Mouse (Mus musculus) embryonic fibroblast, embryonic 13.5 days (primary cell): ENCODE data around the gene Kcnma1.

ENCODE experiments used
- CTCF ChIP-seq: IDR thresholded peaks from 2 replicates; pipeline ENCODE4 v1.5.1; 2011; ENCODE audit warnings: mild to moderate bottlenecking, control low read depth, low read length, moderate library complexity, borderline replicate concordance; ENCODE audit not compliant: insufficient read depth
- POLR2A ChIP-seq: IDR thresholded peaks from 2 replicates; pipeline ENCODE4 v1.6.1; 2011; ENCODE audit warnings: low read depth, mild to moderate bottlenecking, control low read depth, low read length, moderate library complexity

DNA sequence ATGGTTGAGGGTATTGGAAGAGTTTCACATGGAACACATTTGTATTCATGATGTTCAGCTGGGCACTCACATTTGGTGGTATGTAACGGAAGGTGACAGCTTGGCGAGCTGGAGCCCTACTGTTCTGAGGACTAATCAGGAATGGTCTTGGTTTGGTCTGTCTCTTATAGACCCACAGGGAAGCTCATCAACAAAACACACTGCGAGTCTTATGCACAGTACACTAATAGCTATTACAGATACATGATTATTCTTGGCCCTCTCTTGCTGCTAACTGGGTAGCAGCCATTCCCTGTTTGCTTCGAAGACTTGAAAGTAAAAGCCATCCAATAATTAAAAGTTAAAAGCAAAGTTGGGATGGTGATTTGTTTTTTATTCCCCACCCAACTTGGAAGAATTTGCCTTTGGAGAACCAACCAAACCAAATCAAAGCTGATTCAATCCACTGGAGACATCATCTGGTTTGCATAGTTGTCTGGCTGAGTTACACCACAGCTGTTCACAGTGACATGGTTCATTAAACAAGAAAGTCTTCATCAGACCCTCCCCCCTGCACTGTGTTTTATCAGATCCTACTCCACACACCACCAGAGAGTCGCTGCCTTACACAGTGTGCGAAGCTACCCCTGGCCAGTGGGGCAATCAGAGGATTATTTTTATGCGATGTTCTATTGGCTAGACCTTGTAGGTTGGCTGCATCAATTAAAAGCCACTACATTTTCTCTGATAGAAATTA is 299.7 kb downstream of the Kcnma1 start:
- TF ChIP-seq CTCF (no peak), POLR2A (no peak)
